Mouse (Mus musculus) heart, postnatal 14 days (tissue): ENCODE results near the gene Prkag2. TPM values are rescaled to one million over a fixed set of nuclear protein-coding genes. Genes with fewer than 3 reads are reported as not detected.
A peak's percentile ranks its signal among the peaks of the same experiment; 100 is the strongest.

Experiments
- DNase-seq, 2 experiments: peaks; one replicate each; pipeline ENCODE4 v3.0.0; 2021 to 2022
- intact Hi-C: fragments of 180-260 bp; cut with DNase I; formaldehyde crosslinking; loops from one replicate; pipeline ENCODE4 v1.15.1; 2025
- total RNA-seq, 2 experiments: library from RNA; stranded (reverse); gene quantifications; 2 replicates each; pipeline ENCODE4 v1.2.3; 2021

Prkag2 gene
- total RNA-seq, 2 experiments from 2014 or later, result 41.9 to 43.5 TPM

GRCm38 (mm10) chr5:24950039-24950438 lies 150.4 kb downstream of the Prkag2 start:
- intact Hi-C loops, result loop anchor here (5.0 kb wide), 1 partner anchor 38 kb away; no protein-coding TSS in a partner anchor
- DNase-seq, result no peak

- intact Hi-C loops, result no loop called here
- peak in 1 of 2 experiments; percentile 34 for DNase-seq
These were observed 162.2 kb downstream of the Prkag2 start for GRCm38 (mm10) chr5:24938046-24938822.

- DNase-seq, result no peak
- intact Hi-C loops, result no loop called here
These were observed 164.0 kb downstream of the Prkag2 start for GRCm38 (mm10) chr5:24936451-24936850.

GRCm38 (mm10) chr5:24935446-24935845 lies 165.0 kb downstream of the Prkag2 start:
- DNase-seq, result no peak
- intact Hi-C loops, result no loop called here

- no peak for DNase-seq
- intact Hi-C loops, result no loop called here
These were observed 166.7 kb downstream of the Prkag2 start for GRCm38 (mm10) chr5:24933760-24934159.

GRCm38 (mm10) chr5:24931578-24932185 lies 168.8 kb downstream of the Prkag2 start:
- intact Hi-C loops, result no loop called here
- no peak for DNase-seq

GRCm38 (mm10) chr5:24930831-24931577 lies 169.4 kb downstream of the Prkag2 start:
- intact Hi-C loops, result no loop called here

GRCm38 (mm10) chr5:24928816-24929215 lies 171.6 kb downstream of the Prkag2 start:
- no peak for DNase-seq
- intact Hi-C loops, result no loop called here

More at GRCm38 (mm10) chr5:24930831-24931577, 169.4 kb downstream of the Prkag2 start:
- DNase-seq, result no peak

GRCm38 (mm10) chr5:24927706-24928105 lies 172.7 kb downstream of the Prkag2 start:
- intact Hi-C loops, result no loop called here
- DNase-seq, result no peak

- intact Hi-C loops, result no loop called here
- peak; percentile 38 to 53 for DNase-seq
These were observed 181.3 kb downstream of the Prkag2 start for GRCm38 (mm10) chr5:24919155-24919554.

GRCm38 (mm10) chr5:24916511-24916910 lies 183.9 kb downstream of the Prkag2 start:
- no peak for DNase-seq
- intact Hi-C loops, result no loop called here

GRCm38 (mm10) chr5:24915119-24915518 lies 185.3 kb downstream of the Prkag2 start:
- DNase-seq, result no peak
- intact Hi-C loops, result no loop called here

GRCm38 (mm10) chr5:24913656-24914055 lies 186.8 kb downstream of the Prkag2 start:
- DNase-seq, result no peak
- intact Hi-C loops, result loop anchor here (5.0 kb wide), 1 partner anchor 39 kb away; no protein-coding TSS in a partner anchor

- intact Hi-C loops, result loop anchor here (5.0 to 10.0 kb wide), 3 partner anchors 53 to 176 kb away; partner anchors contain the start of gene Rheb
- peak in 1 of 2 experiments; percentile 76 for DNase-seq
These were observed 191.4 kb downstream of the Prkag2 start for GRCm38 (mm10) chr5:24908820-24909716.

- intact Hi-C loops, result loop anchor here (5.0 to 10.0 kb wide), 3 partner anchors 54 to 177 kb away; partner anchors contain the start of gene Rheb
- DNase-seq, result peak; percentile 87 to 90
These were observed 192.2 kb downstream of the Prkag2 start for GRCm38 (mm10) chr5:24908141-24908819.

GRCm38 (mm10) chr5:24907737-24908136 lies 192.7 kb downstream of the Prkag2 start:
- peak in 1 of 2 experiments; percentile 27 for DNase-seq
- intact Hi-C loops, result loop anchor here (5.0 to 10.0 kb wide), 3 partner anchors 55 to 177 kb away; partner anchors contain the start of gene Rheb

- no peak for DNase-seq
- intact Hi-C loops, result loop anchor here (5.0 to 10.0 kb wide), 3 partner anchors 55 to 178 kb away; partner anchors contain the start of gene Rheb
These were observed 193.6 kb downstream of the Prkag2 start for GRCm38 (mm10) chr5:24906844-24907243.

GRCm38 (mm10) chr5:24904941-24905340 lies 195.5 kb downstream of the Prkag2 start:
- intact Hi-C loops, result loop anchor here (5.0 to 10.0 kb wide), 3 partner anchors 57 to 180 kb away; partner anchors contain the start of gene Rheb
- DNase-seq, result no peak

GRCm38 (mm10) chr5:24904423-24904822 lies 196.0 kb downstream of the Prkag2 start:
- intact Hi-C loops, result loop anchor here (10.0 kb wide), 1 partner anchor 180 kb away; no protein-coding TSS in a partner anchor
- DNase-seq, result no peak
